In genomic region chr2:102658661-102659520, GRCm38 (mm10) we compare ENCODE assay signal across 8 mouse cellular contexts. TPM values are rescaled to one million over a fixed set of nuclear protein-coding genes. Genes with fewer than 3 reads are reported as not detected.
DNase-seq lines count a peak whose midpoint lies in the region; ATAC-seq lines count a peak whose summit lies in the region.

No protein-coding gene starts in this region.

- intact Hi-C loops in left cerebral cortex, postnatal 25 days (cut with DNase I) = loop anchor here (1.0 to 5.0 kb wide), 4 partner anchors 23 to 752 kb away; no protein-coding TSS in a partner anchor

- H3K9me3 ChIP-seq in forebrain, embryonic 10.5 days = no peaks in the 10 kb centered on the region
- H3K9me3 ChIP-seq in hindbrain, embryonic 12.5 days (replicated peaks) = no peaks in the 10 kb centered on the region
- no peaks in the 10 kb centered on the region for H3K9me3 ChIP-seq in midbrain, embryonic 13.5 days
- H3K9me3 ChIP-seq in stomach, embryonic 16.5 days (replicated peaks; ENCODE audit: control insufficient read depth, low read length) = no peaks in the 10 kb centered on the region

- H3K4me2 ChIP-seq in hindbrain, embryonic 12.5 days (replicated peaks) = peak overlapping the region; percentile 72
- H3K4me2 ChIP-seq in midbrain, embryonic 13.5 days (replicated peaks) = peak overlapping the region; percentile 84
- H3K4me2 ChIP-seq in stomach, embryonic 16.5 days (ENCODE audit: low read depth, low read length) = peak overlapping the region; percentile 100

- peak; percentile 69 for DNase-seq in Muller cell, postnatal 12 days (ENCODE audit: inconsistent ontology term)
- peak; percentile 90 for DNase-seq in brain, adult 2 months (ENCODE audit: low read depth, low spot score)
- DNase-seq in forebrain, embryonic 10.5 days (ENCODE audit: extremely low spot score, low spot score) = peak; percentile 53
- peak; percentile 78 to 84 for DNase-seq in left cerebral cortex, postnatal 25 days (ENCODE audit: low spot score in 2 of 2)

- H3K27me3 ChIP-seq in forebrain, embryonic 10.5 days (ENCODE audit: poor library complexity, severe bottlenecking) = peaks cover 56% of the 10 kb centered on the region
- H3K27me3 ChIP-seq in hindbrain, embryonic 12.5 days = peaks cover 9% of the 10 kb centered on the region; the same call in 1 of the 2 replicates
- H3K27me3 ChIP-seq in midbrain, embryonic 13.5 days = no peaks in the 10 kb centered on the region
- H3K27me3 ChIP-seq in stomach, embryonic 16.5 days (ENCODE audit: control insufficient read depth, insufficient read depth, low read length) = peaks cover 18% of the 10 kb centered on the region

- H3K9ac ChIP-seq in hindbrain, embryonic 12.5 days = peak overlapping the region; percentile 84
- H3K9ac ChIP-seq in midbrain, embryonic 13.5 days (replicated peaks) = peak overlapping the region; percentile 92
- H3K9ac ChIP-seq in stomach, embryonic 16.5 days (ENCODE audit: low read length) = peak overlapping the region; percentile 66

- no peaks in the 10 kb centered on the region for H3K36me3 ChIP-seq in forebrain, embryonic 10.5 days (replicated peaks)
- H3K36me3 ChIP-seq in hindbrain, embryonic 12.5 days = no peaks in the 10 kb centered on the region
- no peaks in the 10 kb centered on the region for H3K36me3 ChIP-seq in midbrain, embryonic 13.5 days
- H3K36me3 ChIP-seq in stomach, embryonic 16.5 days (ENCODE audit: control insufficient read depth, insufficient read depth, low read length) = no peaks in the 10 kb centered on the region

- peak overlapping the region; percentile 92 for H3K27ac ChIP-seq in forebrain, embryonic 10.5 days
- H3K27ac ChIP-seq in hindbrain, embryonic 12.5 days = peak overlapping the region; percentile 94
- peak overlapping the region; percentile 95 for H3K27ac ChIP-seq in midbrain, embryonic 13.5 days
- no peak overlapping the region for H3K27ac ChIP-seq in stomach, embryonic 16.5 days (ENCODE audit: low read length)

- peak; percentile 75 for ATAC-seq in hindbrain, embryonic 12.5 days (ENCODE audit: low FRiP score)
- peak; percentile 89 for ATAC-seq in midbrain, embryonic 13.5 days
- peak; percentile 78 for ATAC-seq in stomach, embryonic 16.5 days (ENCODE audit: insufficient read depth, low FRiP score)
- ATAC-seq in activated CD4-positive, CD25-positive, alpha-beta regulatory T cell, adult 4 months = no peak

- H3K4me1 ChIP-seq in forebrain, embryonic 10.5 days = peaks cover 74% of the 10 kb centered on the region
- H3K4me1 ChIP-seq in hindbrain, embryonic 12.5 days = peaks cover 58% of the 10 kb centered on the region
- H3K4me1 ChIP-seq in midbrain, embryonic 13.5 days (replicated peaks) = peaks cover 62% of the 10 kb centered on the region
- H3K4me1 ChIP-seq in stomach, embryonic 16.5 days (ENCODE audit: control insufficient read depth, insufficient read depth, low read length) = peaks cover 12% of the 10 kb centered on the region

- peak overlapping the region; percentile 84 for H3K4me3 ChIP-seq in forebrain, embryonic 10.5 days
- peak overlapping the region; percentile 74 for H3K4me3 ChIP-seq in hindbrain, embryonic 12.5 days
- peak overlapping the region; percentile 75 for H3K4me3 ChIP-seq in midbrain, embryonic 13.5 days (replicated peaks)
- peak overlapping the region; percentile 66 for H3K4me3 ChIP-seq in stomach, embryonic 16.5 days (replicated peaks; ENCODE audit: low read length)

- WGBS in forebrain, embryonic 10.5 days = under 1% methylated on average over 80 of the region's 80 CpGs
- under 1% methylated on average over 71 of the region's 80 CpGs for WGBS in hindbrain, embryonic 12.5 days
- under 1% methylated on average over 79 of the region's 80 CpGs for WGBS in midbrain, embryonic 13.5 days
- whole genome bisulfite sequencing in stomach, embryonic 16.5 days = under 1% methylated on average over 80 of the region's 80 CpGs

RNA-seq across cellular contexts. Expression of gene Slc1a2, which starts 0.4 kb away (rescaled TPM):
- polyA plus RNA-seq in forebrain, embryonic 10.5 days (2016; fragmentation: Nextera tagmentation; extraction: Ambion mirVana) = 2.6 and 2.7 TPM in 2 replicates
- 15.3 and 17.4 TPM in 2 replicates for polyA plus RNA-seq in hindbrain, embryonic 12.5 days (2016; fragmentation: Nextera tagmentation; extraction: Ambion mirVana)
- total RNA-seq in left cerebral cortex, postnatal 25 days (2021) = 1,000 to 10,000 TPM; 1,823 to 2,031 TPM
- 20.5 and 26.1 TPM in 2 replicates for polyA plus RNA-seq in midbrain, embryonic 13.5 days (2015; fragmentation: Nextera tagmentation; extraction: Ambion mirVana)
- 0.75 and 1.0 TPM in 2 replicates for polyA plus RNA-seq in stomach, embryonic 16.5 days (2015; fragmentation: Nextera tagmentation; extraction: Ambion mirVana)
- not detected for polyA plus RNA-seq in activated CD4-positive, CD25-positive, alpha-beta regulatory T cell, adult 4 months (2017; shearing (Covaris generic))
